Mouse (Mus musculus) midbrain, embryonic 12.5 days (tissue): Measurements from ENCODE around the gene Mrpl58. TPM values are rescaled to one million over a fixed set of nuclear protein-coding genes. Genes with fewer than 3 reads are reported as not detected.
"Not testable (repeated sequence)": the region's sequence is repeated elsewhere in the genome, so short reads cannot be mapped to it uniquely, and the experiment has no call there.

Source experiments
- ATAC-seq: fragments of 200-750 bp; cut with Nextera tagmentation; 2 replicates; pipeline ENCODE4 v1.8.0; 2017; ENCODE audit warnings: low read depth, moderate TSS enrichment, moderate library complexity; ENCODE audit not compliant: low FRiP score
- H3K27ac ChIP-seq: fragments of 300-500 bp; sonication (generic); replicated peaks from 2 replicates; pipeline ENCODE4 v1.5.1; 2016; ENCODE audit warnings: mild to moderate bottlenecking
- H3K27me3 ChIP-seq: fragments of 300-500 bp; sonication (generic); 2 replicates; pipeline ENCODE4 v1.6.1; 2016; ENCODE audit warnings: mild to moderate bottlenecking
- H3K36me3 ChIP-seq: fragments of 300-500 bp; sonication (generic); 2 replicates; pipeline ENCODE4 v1.6.1; 2016
- H3K4me1 ChIP-seq: fragments of 300-500 bp; sonication (generic); 2 replicates; pipeline ENCODE4 v1.6.1; 2016
- H3K4me2 ChIP-seq: fragments of 300-500 bp; sonication (generic); replicated peaks from 2 replicates; pipeline ENCODE4 v1.6.1; 2016; ENCODE audit warnings: mild to moderate bottlenecking, moderate library complexity
- H3K4me3 ChIP-seq: fragments of 300-500 bp; sonication (generic); 2 replicates; pipeline ENCODE4 v1.5.1; 2016; ENCODE audit warnings: mild to moderate bottlenecking
- H3K9ac ChIP-seq: fragments of 300-500 bp; sonication (generic); replicated peaks from 2 replicates; pipeline ENCODE4 v1.6.1; 2016; ENCODE audit warnings: mild to moderate bottlenecking, moderate library complexity
- H3K9me3 ChIP-seq: fragments of 300-500 bp; sonication (generic); 2 replicates; pipeline ENCODE4 v1.6.1; 2016; ENCODE audit warnings: mild to moderate bottlenecking
- WGBS: fragments of 180-500 bp; shearing (Covaris S2); methylation state at CpG from one replicate; pipeline ENCODE4 v1.1.7; 2016; 5-methylcytosine and 5-hydroxymethylcytosine counted together
- microRNA-seq: library from miRNA; unstranded; fragments of <30 nt; microRNA quantifications from one replicate; pipeline ENCODE4, GENCODE M21; 2017
- polyA plus RNA-seq: library from polyadenylated mRNA; unstranded; fragments of >200 nt; fragmentation: Nextera tagmentation; extraction: Ambion mirVana; gene quantifications from 2 replicates; pipeline ENCODE4 v1.2.1, GENCODE M21; 2016

The Mrpl58 gene
- polyA plus RNA-seq, 1 experiment from 2014 or later: 234 TPM

GRCm38 (mm10) chr11:115450176-115450575, 46.6 kb downstream of the Mrpl58 start:
- no peaks in the 10 kb centered on the region for H3K27me3 ChIP-seq
- no peak overlapping the region for H3K9ac ChIP-seq
- H3K4me1 ChIP-seq: no peaks in the 10 kb centered on the region; the same call in 1 of the 2 replicates
- no peak overlapping the region for H3K27ac ChIP-seq
- H3K9me3 ChIP-seq: no peaks in the 10 kb centered on the region
- no peak for ATAC-seq
- WGBS: 93% methylated on average over 7 of the region's 7 CpGs
- no peaks in the 10 kb centered on the region for H3K36me3 ChIP-seq
- H3K4me3 ChIP-seq: no peak overlapping the region
- H3K4me2 ChIP-seq: no peak overlapping the region

GRCm38 (mm10) chr11:115451781-115452241, 48.3 kb downstream of the Mrpl58 start:
- Histone ChIP-seq H3K4me3 (no peak overlapping the region), H3K4me1 (no peaks in the 10 kb centered on the region; the same call in 1 of the 2 replicates), H3K36me3 (no peaks in the 10 kb centered on the region), H3K9me3 (no peaks in the 10 kb centered on the region), H3K27me3 (no peaks in the 10 kb centered on the region), H3K27ac (no peak overlapping the region), H3K4me2 (no peak overlapping the region), H3K9ac (no peak overlapping the region)
- ATAC-seq: no peak
- WGBS: 87% methylated on average over 8 of the region's 8 CpGs

- Histone ChIP-seq H3K9ac (no peak overlapping the region), H3K4me1 (no peaks in the 10 kb centered on the region; the same call in 1 of the 2 replicates), H3K4me2 (no peak overlapping the region), H3K9me3 (no peaks in the 10 kb centered on the region), H3K27me3 (no peaks in the 10 kb centered on the region), H3K36me3 (no peaks in the 10 kb centered on the region), H3K4me3 (no peak overlapping the region), H3K27ac (no peak overlapping the region)
- 83% methylated on average over 7 of the region's 7 CpGs for WGBS
- ATAC-seq: no peak
Measured at GRCm38 (mm10) chr11:115452281-115452860, 48.8 kb downstream of the Mrpl58 start.

- Histone ChIP-seq H3K4me1 (no peaks in the 10 kb centered on the region; the same call in 1 of the 2 replicates), H3K9me3 (no peaks in the 10 kb centered on the region), H3K9ac (no peak overlapping the region), H3K4me2 (no peak overlapping the region), H3K27me3 (no peaks in the 10 kb centered on the region), H3K36me3 (no peaks in the 10 kb centered on the region), H3K27ac (no peak overlapping the region), H3K4me3 (no peak overlapping the region)
- ATAC-seq: no peak
- 76% methylated on average over 4 of the region's 4 CpGs for WGBS
Measured at GRCm38 (mm10) chr11:115453306-115453705, 49.8 kb downstream of the Mrpl58 start.

- H3K4me1 ChIP-seq, ATAC-seq, H3K36me3 ChIP-seq, H3K4me3 ChIP-seq, H3K4me2 ChIP-seq, H3K9ac ChIP-seq, H3K27me3 ChIP-seq, H3K9me3 ChIP-seq, H3K27ac ChIP-seq: not testable (repeated sequence)
- WGBS: 84% methylated on average over 6 of the region's 6 CpGs
Measured at GRCm38 (mm10) chr11:115454822-115455221, 51.3 kb downstream of the Mrpl58 start.

- WGBS: 84% methylated on average over 15 of the region's 15 CpGs
- no peak overlapping the region for H3K4me2 ChIP-seq
- no peaks in the 10 kb centered on the region for H3K36me3 ChIP-seq
- ATAC-seq: no peak
- H3K4me1 ChIP-seq: no peaks in the 10 kb centered on the region
- H3K9me3 ChIP-seq: no peaks in the 10 kb centered on the region
- H3K4me3 ChIP-seq: no peak overlapping the region
- H3K27me3 ChIP-seq: no peaks in the 10 kb centered on the region
- H3K9ac ChIP-seq: no peak overlapping the region
- no peak overlapping the region for H3K27ac ChIP-seq
Measured at GRCm38 (mm10) chr11:115455619-115456018, 52.1 kb downstream of the Mrpl58 start.

GRCm38 (mm10) chr11:115456182-115456581, 52.6 kb downstream of the Mrpl58 start:
- Histone ChIP-seq H3K4me2 (no peak overlapping the region), H3K9ac (no peak overlapping the region), H3K27me3 (no peaks in the 10 kb centered on the region), H3K36me3 (no peaks in the 10 kb centered on the region), H3K4me3 (no peak overlapping the region), H3K27ac (no peak overlapping the region), H3K4me1 (no peaks in the 10 kb centered on the region), H3K9me3 (no peaks in the 10 kb centered on the region)
- no peak for ATAC-seq
- WGBS: 93% methylated on average over 4 of the region's 5 CpGs

- no peaks in the 10 kb centered on the region for H3K9me3 ChIP-seq
- no peak overlapping the region for H3K9ac ChIP-seq
- H3K4me1 ChIP-seq: no peaks in the 10 kb centered on the region
- H3K27me3 ChIP-seq: no peaks in the 10 kb centered on the region; the same call in 1 of the 2 replicates
- ATAC-seq: no peak
- H3K4me3 ChIP-seq: no peak overlapping the region
- no peak overlapping the region for H3K4me2 ChIP-seq
- no peak overlapping the region for H3K27ac ChIP-seq
- H3K36me3 ChIP-seq: no peaks in the 10 kb centered on the region
- 42% methylated on average over 6 of the region's 6 CpGs for WGBS
Measured at GRCm38 (mm10) chr11:115457405-115457804, 53.9 kb downstream of the Mrpl58 start.

- no peak overlapping the region for H3K4me3 ChIP-seq
- no peaks in the 10 kb centered on the region for H3K9me3 ChIP-seq
- no peaks in the 10 kb centered on the region for H3K4me1 ChIP-seq
- no peaks in the 10 kb centered on the region for H3K36me3 ChIP-seq
- 18% methylated on average over 8 of the region's 8 CpGs for WGBS
- H3K9ac ChIP-seq: no peak overlapping the region
- H3K27ac ChIP-seq: no peak overlapping the region
- H3K27me3 ChIP-seq: no peaks in the 10 kb centered on the region; the same call in 1 of the 2 replicates
- no peak overlapping the region for H3K4me2 ChIP-seq
- ATAC-seq: no peak
Measured at GRCm38 (mm10) chr11:115460976-115461375, 57.4 kb downstream of the Mrpl58 start.

GRCm38 (mm10) chr11:115461846-115462242, 58.3 kb downstream of the Mrpl58 start:
- no peak for ATAC-seq
- no peak overlapping the region for H3K27ac ChIP-seq
- no peak overlapping the region for H3K4me3 ChIP-seq
- no peaks in the 10 kb centered on the region for H3K36me3 ChIP-seq
- no peak overlapping the region for H3K4me2 ChIP-seq
- no peaks in the 10 kb centered on the region; the same call in 1 of the 2 replicates for H3K27me3 ChIP-seq
- no peak overlapping the region for H3K9ac ChIP-seq
- WGBS: 80% methylated on average over 5 of the region's 5 CpGs
- H3K9me3 ChIP-seq: no peaks in the 10 kb centered on the region
- no peaks in the 10 kb centered on the region for H3K4me1 ChIP-seq

Small RNA genes within 50 kb of the gene (microRNA-seq; reads per million reads assigned to microRNA genes)
- not detected for gene Mir3968

Other genes with a start within 250 kb of the Mrpl58 start
- gene Slc9a3r1, start 240.4 kb upstream of the Mrpl58 start, polyA plus RNA-seq: 34.3 and 34.6 TPM in 2 replicates
- gene Tmem104, start 216.3 kb upstream of the Mrpl58 start, polyA plus RNA-seq: 7.9 and 9.2 TPM in 2 replicates
- 18.5 and 19.2 TPM in 2 replicates for gene Nat9, start 215.9 kb upstream of the Mrpl58 start, polyA plus RNA-seq
- 0.06 and 0.17 TPM in 2 replicates for gene Grin2c, start 136.5 kb upstream of the Mrpl58 start, polyA plus RNA-seq
- gene Fdxr, start 126.7 kb upstream of the Mrpl58 start, polyA plus RNA-seq: 15.9 and 18.4 TPM in 2 replicates
- 0.11 and 0.18 TPM in 2 replicates for gene Fads6, start 106.1 kb upstream of the Mrpl58 start, polyA plus RNA-seq
- gene Otop2, start 96.6 kb upstream of the Mrpl58 start, polyA plus RNA-seq: not detected in 2 replicates
- gene Ush1g, start 81.7 kb upstream of the Mrpl58 start, polyA plus RNA-seq: 0.05 TPM in 1 of 2 replicates, not detected in the other
- 0.28 and 0.43 TPM in 2 replicates for gene Otop3, start 69.0 kb upstream of the Mrpl58 start, polyA plus RNA-seq
- 32.9 and 38.6 TPM in 2 replicates for gene Hid1, start 36.0 kb upstream of the Mrpl58 start, polyA plus RNA-seq
- gene Cdr2l, start 21.8 kb upstream of the Mrpl58 start, polyA plus RNA-seq: 32.4 and 36.6 TPM in 2 replicates
- gene Atp5h, start 16.2 kb downstream of the Mrpl58 start, polyA plus RNA-seq: 873 and 889 TPM in 2 replicates
- gene Kctd2, start 16.4 kb downstream of the Mrpl58 start, polyA plus RNA-seq: 32.0 and 40.4 TPM in 2 replicates
- not detected in 2 replicates for gene Trim80, start 36.8 kb downstream of the Mrpl58 start, polyA plus RNA-seq
- gene Slc16a5, start 58.7 kb downstream of the Mrpl58 start, polyA plus RNA-seq: 0.20 and 0.30 TPM in 2 replicates
- gene Armc7, start 71.9 kb downstream of the Mrpl58 start, polyA plus RNA-seq: 10.3 and 13.1 TPM in 2 replicates
- 81.6 and 83.8 TPM in 2 replicates for gene Nt5c, start 88.1 kb downstream of the Mrpl58 start, polyA plus RNA-seq
- 1,008 and 1,026 TPM in 2 replicates for gene Jpt1, start 110.6 kb downstream of the Mrpl58 start, polyA plus RNA-seq
- 1,412 and 1,429 TPM in 2 replicates for gene Sumo2, start 132.5 kb downstream of the Mrpl58 start, polyA plus RNA-seq
- gene Nup85, start 160.7 kb downstream of the Mrpl58 start, polyA plus RNA-seq: 168 and 172 TPM in 2 replicates
- gene Mrps7, start 200.2 kb downstream of the Mrpl58 start, polyA plus RNA-seq: 85.7 and 89.0 TPM in 2 replicates
- 34.6 and 37.2 TPM in 2 replicates for gene Gga3, start 200.3 kb downstream of the Mrpl58 start, polyA plus RNA-seq
- 12.2 and 15.1 TPM in 2 replicates for gene Mif4gd, start 209.2 kb downstream of the Mrpl58 start, polyA plus RNA-seq
- gene Slc25a19, start 224.5 kb downstream of the Mrpl58 start, polyA plus RNA-seq: 26.2 and 26.9 TPM in 2 replicates